Comparison of ENCODE assay signal across 9 mouse cellular contexts in genomic region chr4:148984701-148985540, GRCm38 (mm10).
A peak's percentile ranks its signal among the peaks of the same experiment; 100 is the strongest.
DNase-seq lines count a peak whose midpoint lies in the region; ATAC-seq and TF ChIP-seq lines count a peak whose summit lies in the region.
"Had no signal": no experiment of that assay in that cellular context is flagged by ENCODE, and none has a peak within 500 bp of the region (broad histone marks: within the 10 kb centered on the region; RNA-seq: fewer than 3 reads in every experiment).

No protein-coding gene starts in this region.

- H3K9me3 ChIP-seq in forebrain, embryonic 10.5 days, result no peaks in the 10 kb centered on the region
- no peaks in the 10 kb centered on the region for H3K9me3 ChIP-seq in forebrain, embryonic 11.5 days (ENCODE audit: control insufficient read depth, low read length)
- no peaks in the 10 kb centered on the region for H3K9me3 ChIP-seq in hindbrain, embryonic 12.5 days (replicated peaks)
- no peaks in the 10 kb centered on the region for H3K9me3 ChIP-seq in midbrain, embryonic 14.5 days (ENCODE audit: control insufficient read depth, low read length)
- H3K9me3 ChIP-seq in liver, postnatal 0 days (ENCODE audit: low read length), result no peaks in the 10 kb centered on the region

- H3K4me2 ChIP-seq in forebrain, embryonic 11.5 days (ENCODE audit: low read depth, low read length, severe bottlenecking), result no peak overlapping the region
- no peak overlapping the region for H3K4me2 ChIP-seq in hindbrain, embryonic 12.5 days (replicated peaks)
- no peak overlapping the region for H3K4me2 ChIP-seq in midbrain, embryonic 14.5 days (ENCODE audit: low read length)
- H3K4me2 ChIP-seq in liver, postnatal 0 days (ENCODE audit: low read depth, low read length), result no peak overlapping the region

- H3K27ac ChIP-seq in forebrain, embryonic 10.5 days, result peak overlapping the region; percentile 75
- H3K27ac ChIP-seq in forebrain, embryonic 11.5 days (ENCODE audit: low read depth, low read length), result no peak overlapping the region
- H3K27ac ChIP-seq in hindbrain, embryonic 12.5 days, result no peak overlapping the region
- H3K27ac ChIP-seq in midbrain, embryonic 14.5 days (replicated peaks; ENCODE audit: low read depth, low read length), result peak overlapping the region; percentile 57; the same call in 1 of the 2 replicates
- no peak overlapping the region for H3K27ac ChIP-seq in liver, postnatal 0 days (ENCODE audit: low read depth)

- no peak overlapping the region for H3K9ac ChIP-seq in forebrain, embryonic 11.5 days (ENCODE audit: low read length)
- no peak overlapping the region for H3K9ac ChIP-seq in hindbrain, embryonic 12.5 days
- H3K9ac ChIP-seq in midbrain, embryonic 14.5 days (replicated peaks; ENCODE audit: low read length), result no peak overlapping the region
- H3K9ac ChIP-seq in liver, postnatal 0 days (replicated peaks), result no peak overlapping the region

- no peaks in the 10 kb centered on the region for H3K27me3 ChIP-seq in forebrain, embryonic 10.5 days (ENCODE audit: poor library complexity, severe bottlenecking)
- no peaks in the 10 kb centered on the region for H3K27me3 ChIP-seq in forebrain, embryonic 11.5 days (ENCODE audit: control insufficient read depth, insufficient read depth, low read length)
- H3K27me3 ChIP-seq in hindbrain, embryonic 12.5 days, result no peaks in the 10 kb centered on the region
- H3K27me3 ChIP-seq in midbrain, embryonic 14.5 days (ENCODE audit: control insufficient read depth, insufficient read depth, low read length), result no peaks in the 10 kb centered on the region
- H3K27me3 ChIP-seq in liver, postnatal 0 days (ENCODE audit: insufficient read depth, low read length), result no peaks in the 10 kb centered on the region

- 58% methylated on average over 19 of the region's 19 CpGs for WGBS in forebrain, embryonic 10.5 days
- WGBS in forebrain, embryonic 11.5 days, result 57% methylated on average over 19 of the region's 19 CpGs
- WGBS in hindbrain, embryonic 12.5 days, result 51% methylated on average over 19 of the region's 19 CpGs
- WGBS in midbrain, embryonic 14.5 days, result 44% methylated on average over 19 of the region's 19 CpGs
- WGBS in liver, postnatal 0 days (ENCODE audit: insufficient replicate concordance), result 83% methylated on average over 19 of the region's 19 CpGs

- H3K4me3 ChIP-seq in forebrain, embryonic 10.5 days, result no peak overlapping the region
- H3K4me3 ChIP-seq in forebrain, embryonic 11.5 days (ENCODE audit: low read depth, low read length), result no peak overlapping the region
- no peak overlapping the region for H3K4me3 ChIP-seq in hindbrain, embryonic 12.5 days
- no peak overlapping the region for H3K4me3 ChIP-seq in midbrain, embryonic 14.5 days (replicated peaks; ENCODE audit: low read depth, low read length)
- H3K4me3 ChIP-seq in liver, postnatal 0 days (ENCODE audit: low read depth, low read length), result no peak overlapping the region

- TF ChIP-seq EP300 in liver, postnatal 0 days (IDR thresholded peaks at IDR 0.05; ENCODE audit: low read depth), result no peak

- DNase-seq in forebrain, embryonic 10.5 days (ENCODE audit: extremely low spot score, low spot score), result no peak
- DNase-seq in forebrain, embryonic 11.5 days (ENCODE audit: low spot score), result no peak
- peak; percentile 55 for DNase-seq in embryo, embryonic 10.5 days (ENCODE audit: low spot score)
- peak; percentile 67 for DNase-seq in midbrain, embryonic 14.5 days
- no peak for DNase-seq in cerebellum, postnatal 25 days
- DNase-seq in liver, postnatal 0 days, result no peak
- no peak for DNase-seq in frontal cortex, postnatal 14 days (ENCODE audit: low spot score in 2 of 2)
- DNase-seq: layer of hippocampus, adult 9-11 months had no signal

- H3K4me1 ChIP-seq in forebrain, embryonic 10.5 days, result peaks cover 67% of the 10 kb centered on the region
- H3K4me1 ChIP-seq in forebrain, embryonic 11.5 days (replicated peaks; ENCODE audit: control insufficient read depth, insufficient read depth, low read length), result peaks cover 12% of the 10 kb centered on the region; the same call in 1 of the 2 replicates
- H3K4me1 ChIP-seq in hindbrain, embryonic 12.5 days, result peaks cover 48% of the 10 kb centered on the region
- peaks cover 33% of the 10 kb centered on the region for H3K4me1 ChIP-seq in midbrain, embryonic 14.5 days (ENCODE audit: control insufficient read depth, insufficient read depth, low read length)
- no peaks in the 10 kb centered on the region for H3K4me1 ChIP-seq in liver, postnatal 0 days (ENCODE audit: insufficient read depth)

- ATAC-seq in forebrain, embryonic 11.5 days (replicated peaks; ENCODE audit: low FRiP score), result no peak; the same call in 1 of the 2 replicates
- 0 out of 2 replicates have a peak, but pooled peaks have one; percentile 10 for ATAC-seq in hindbrain, embryonic 12.5 days (ENCODE audit: low FRiP score)
- ATAC-seq in midbrain, embryonic 14.5 days (ENCODE audit: low FRiP score, low TSS enrichment), result no peak; the same call in 1 of the 2 replicates
- no peak for ATAC-seq in liver, postnatal 0 days

- no peak for TF ChIP-seq CTCF in liver, postnatal 0 days (IDR thresholded peaks at IDR 0.05; ENCODE audit: low read depth)

- H3K36me3 ChIP-seq in forebrain, embryonic 10.5 days (replicated peaks), result peaks cover 20% of the 10 kb centered on the region
- no peaks in the 10 kb centered on the region for H3K36me3 ChIP-seq in forebrain, embryonic 11.5 days (ENCODE audit: control insufficient read depth, insufficient read depth, low read length)
- H3K36me3 ChIP-seq in hindbrain, embryonic 12.5 days, result no peaks in the 10 kb centered on the region
- H3K36me3 ChIP-seq in midbrain, embryonic 14.5 days (ENCODE audit: control insufficient read depth, insufficient read depth, low read length), result 0 out of 2 replicates have a peak, but pooled peaks cover 9% of the 10 kb centered on the region
- peaks cover 10% of the 10 kb centered on the region for H3K36me3 ChIP-seq in liver, postnatal 0 days (replicated peaks; ENCODE audit: insufficient read depth, low read length)

Comparison
In these comparisons a context has a peak if more than half of its experiments do, and no peak if none do; other contexts are left out.
1. H3K27ac ChIP-seq: peak in forebrain, embryonic 10.5 days (single experiment) and midbrain, embryonic 14.5 days (single experiment); none in forebrain, embryonic 11.5 days (single experiment), hindbrain, embryonic 12.5 days (single experiment) and liver, postnatal 0 days (single experiment).
2. DNase-seq: peak in embryo, embryonic 10.5 days (single experiment) and midbrain, embryonic 14.5 days (single experiment); none in forebrain, embryonic 10.5 days (single experiment), forebrain, embryonic 11.5 days (single experiment), cerebellum, postnatal 25 days (0 of 2), liver, postnatal 0 days (single experiment) and frontal cortex, postnatal 14 days (0 of 2).